Mouse (Mus musculus): ENCODE data around the gene Gbp9. TPM values are rescaled to one million over a fixed set of nuclear protein-coding genes. Genes with fewer than 3 reads are reported as not detected.
"Not testable (repeated sequence)": the region's sequence is repeated elsewhere in the genome, so short reads cannot be mapped to it uniquely, and the experiment has no call there.

Gbp9 gene
- 4.0 and 4.2 TPM in 2 replicates for polyA plus RNA-seq (2015; fragmentation: Nextera tagmentation; extraction: Ambion mirVana)

- not testable (repeated sequence) for H3K36me3 ChIP-seq (ENCODE audit: control insufficient read depth, insufficient read depth, low read length); H3K4me2 ChIP-seq (ENCODE audit: low read depth, low read length); H3K27ac ChIP-seq (ENCODE audit: low read length); H3K4me3 ChIP-seq (ENCODE audit: low read length); H3K27me3 ChIP-seq (ENCODE audit: control insufficient read depth, insufficient read depth, low read depth, low read length); H3K9me3 ChIP-seq (ENCODE audit: control insufficient read depth, low read length); H3K9ac ChIP-seq (ENCODE audit: low read length); H3K4me1 ChIP-seq (replicated peaks; ENCODE audit: control insufficient read depth, insufficient read depth, low read length)
- ATAC-seq (ENCODE audit: low read depth), result peak; percentile 54
- WGBS, result 11% methylated on average over 2 of the region's 2 CpGs
Measured at GRCm38 (mm10) chr5:105139409-105140088, at the start of gene Gbp9, which contains the start of the genes Gbp8 and Gbp4. Gene Gbp9 (minus strand): TSS chr5:105139539. Gene Gbp8 (minus strand): TSS chr5:105139540. Gene Gbp4 (minus strand): TSS chr5:105139586.

GRCm38 (mm10) chr5:105181446-105181845 lies 42.1 kb upstream of the Gbp9 start:
- no peaks in the 10 kb centered on the region for H3K36me3 ChIP-seq (ENCODE audit: control insufficient read depth, insufficient read depth, low read length)
- H3K4me2 ChIP-seq (ENCODE audit: low read depth, low read length), result no peak overlapping the region
- no peaks in the 10 kb centered on the region for H3K9me3 ChIP-seq (ENCODE audit: control insufficient read depth, low read length)
- H3K4me3 ChIP-seq (ENCODE audit: low read length), result no peak overlapping the region
- no peaks in the 10 kb centered on the region for H3K27me3 ChIP-seq (ENCODE audit: control insufficient read depth, insufficient read depth, low read depth, low read length)
- no peak overlapping the region for H3K9ac ChIP-seq (ENCODE audit: low read length)
- H3K27ac ChIP-seq (ENCODE audit: low read length), result no peak overlapping the region
- no peaks in the 10 kb centered on the region for H3K4me1 ChIP-seq (replicated peaks; ENCODE audit: control insufficient read depth, insufficient read depth, low read length)
- no peak for ATAC-seq (ENCODE audit: low read depth)

- no peak overlapping the region for H3K9ac ChIP-seq (ENCODE audit: low read length)
- no peak overlapping the region for H3K27ac ChIP-seq (ENCODE audit: low read length)
- H3K4me3 ChIP-seq (ENCODE audit: low read length), result no peak overlapping the region
- H3K4me2 ChIP-seq (ENCODE audit: low read depth, low read length), result no peak overlapping the region
- WGBS, result 80% methylated on average over 5 of the region's 5 CpGs
- H3K9me3 ChIP-seq (ENCODE audit: control insufficient read depth, low read length), result no peaks in the 10 kb centered on the region
- no peaks in the 10 kb centered on the region for H3K4me1 ChIP-seq (replicated peaks; ENCODE audit: control insufficient read depth, insufficient read depth, low read length)
- no peaks in the 10 kb centered on the region for H3K27me3 ChIP-seq (ENCODE audit: control insufficient read depth, insufficient read depth, low read depth, low read length)
- no peak for ATAC-seq (ENCODE audit: low read depth)
- no peaks in the 10 kb centered on the region for H3K36me3 ChIP-seq (ENCODE audit: control insufficient read depth, insufficient read depth, low read length)
Measured at GRCm38 (mm10) chr5:105156582-105156981, 17.2 kb upstream of the Gbp9 start.

GRCm38 (mm10) chr5:105154049-105154448 lies 14.7 kb upstream of the Gbp9 start:
- Histone ChIP-seq H3K27me3 (ENCODE audit: control insufficient read depth, insufficient read depth, low read depth, low read length) (no peaks in the 10 kb centered on the region), H3K4me3 (ENCODE audit: low read length) (no peak overlapping the region), H3K9ac (ENCODE audit: low read length) (no peak overlapping the region), H3K4me1 (replicated peaks; ENCODE audit: control insufficient read depth, insufficient read depth, low read length) (no peaks in the 10 kb centered on the region), H3K4me2 (ENCODE audit: low read depth, low read length) (no peak overlapping the region), H3K27ac (ENCODE audit: low read length) (no peak overlapping the region), H3K9me3 (ENCODE audit: control insufficient read depth, low read length) (no peaks in the 10 kb centered on the region), H3K36me3 (ENCODE audit: control insufficient read depth, insufficient read depth, low read length) (no peaks in the 10 kb centered on the region)
- ATAC-seq (ENCODE audit: low read depth), result no peak

- not testable (repeated sequence) for H3K36me3 ChIP-seq (ENCODE audit: control insufficient read depth, insufficient read depth, low read length); ATAC-seq (ENCODE audit: low read depth); H3K4me2 ChIP-seq (ENCODE audit: low read depth, low read length); H3K9ac ChIP-seq (ENCODE audit: low read length); H3K4me3 ChIP-seq (ENCODE audit: low read length); H3K9me3 ChIP-seq (ENCODE audit: control insufficient read depth, low read length); H3K4me1 ChIP-seq (replicated peaks; ENCODE audit: control insufficient read depth, insufficient read depth, low read length); H3K27me3 ChIP-seq (ENCODE audit: control insufficient read depth, insufficient read depth, low read depth, low read length); H3K27ac ChIP-seq (ENCODE audit: low read length)
- WGBS, result 47% methylated on average over 2 of the region's 2 CpGs
Measured at GRCm38 (mm10) chr5:105148062-105148461, 8.7 kb upstream of the Gbp9 start.

- H3K4me3 ChIP-seq (ENCODE audit: low read length), result no peak overlapping the region
- H3K27me3 ChIP-seq (ENCODE audit: control insufficient read depth, insufficient read depth, low read depth, low read length), result no peaks in the 10 kb centered on the region
- no peaks in the 10 kb centered on the region for H3K4me1 ChIP-seq (replicated peaks; ENCODE audit: control insufficient read depth, insufficient read depth, low read length)
- no peaks in the 10 kb centered on the region for H3K36me3 ChIP-seq (ENCODE audit: control insufficient read depth, insufficient read depth, low read length)
- H3K4me2 ChIP-seq (ENCODE audit: low read depth, low read length), result no peak overlapping the region
- peak overlapping the region; percentile 3; the same call in 1 of the 2 replicates for H3K27ac ChIP-seq (ENCODE audit: low read length)
- H3K9me3 ChIP-seq (ENCODE audit: control insufficient read depth, low read length), result no peaks in the 10 kb centered on the region
- peak; percentile 52 for ATAC-seq (ENCODE audit: low read depth)
- H3K9ac ChIP-seq (ENCODE audit: low read length), result no peak overlapping the region
Measured at GRCm38 (mm10) chr5:105146447-105146846, 7.1 kb upstream of the Gbp9 start.

GRCm38 (mm10) chr5:105145731-105146130 lies 6.4 kb upstream of the Gbp9 start:
- H3K9me3 ChIP-seq (ENCODE audit: control insufficient read depth, low read length); H3K36me3 ChIP-seq (ENCODE audit: control insufficient read depth, insufficient read depth, low read length); H3K27me3 ChIP-seq (ENCODE audit: control insufficient read depth, insufficient read depth, low read depth, low read length); H3K4me2 ChIP-seq (ENCODE audit: low read depth, low read length); H3K9ac ChIP-seq (ENCODE audit: low read length); ATAC-seq (ENCODE audit: low read depth); H3K4me1 ChIP-seq (replicated peaks; ENCODE audit: control insufficient read depth, insufficient read depth, low read length); H3K4me3 ChIP-seq (ENCODE audit: low read length): not testable (repeated sequence)
- WGBS, result 43% methylated on average over 3 of the region's 3 CpGs
- H3K27ac ChIP-seq (ENCODE audit: low read length), result peak overlapping the region; percentile 3

- H3K4me1 ChIP-seq (replicated peaks; ENCODE audit: control insufficient read depth, insufficient read depth, low read length); H3K27me3 ChIP-seq (ENCODE audit: control insufficient read depth, insufficient read depth, low read depth, low read length); H3K4me3 ChIP-seq (ENCODE audit: low read length); H3K36me3 ChIP-seq (ENCODE audit: control insufficient read depth, insufficient read depth, low read length); H3K9me3 ChIP-seq (ENCODE audit: control insufficient read depth, low read length); H3K4me2 ChIP-seq (ENCODE audit: low read depth, low read length); ATAC-seq (ENCODE audit: low read depth); H3K27ac ChIP-seq (ENCODE audit: low read length); H3K9ac ChIP-seq (ENCODE audit: low read length): not testable (repeated sequence)
- 61% methylated on average over 2 of the region's 2 CpGs for WGBS
Measured at GRCm38 (mm10) chr5:105140089-105140810, 911 bp upstream of the Gbp9 start.

- Histone ChIP-seq H3K36me3 (ENCODE audit: control insufficient read depth, insufficient read depth, low read length) (no peaks in the 10 kb centered on the region), H3K27me3 (ENCODE audit: control insufficient read depth, insufficient read depth, low read depth, low read length) (no peaks in the 10 kb centered on the region), H3K4me2 (ENCODE audit: low read depth, low read length) (no peak overlapping the region), H3K9me3 (ENCODE audit: control insufficient read depth, low read length) (no peaks in the 10 kb centered on the region), H3K4me1 (replicated peaks; ENCODE audit: control insufficient read depth, insufficient read depth, low read length) (no peaks in the 10 kb centered on the region), H3K27ac (ENCODE audit: low read length) (no peak overlapping the region), H3K9ac (ENCODE audit: low read length) (no peak overlapping the region), H3K4me3 (ENCODE audit: low read length) (no peak overlapping the region)
- no peak for ATAC-seq (ENCODE audit: low read depth)
- WGBS, result 64% methylated on average over 1 of the region's 1 CpGs
Measured at GRCm38 (mm10) chr5:105138906-105139305, 433 bp downstream of the Gbp9 start.

Measured in lung, embryonic 16.5 days (tissue).